Mouse (Mus musculus): ENCODE measurements around the gene Tnk2. TPM values are rescaled to one million over a fixed set of nuclear protein-coding genes. Genes with fewer than 3 reads are reported as not detected.

Gene Tnk2
- polyA plus RNA-seq, 1 experiment from 2014 or later: 6.7 TPM

GRCm38 (mm10) chr16:32650461-32650860 is 6.8 kb downstream of the Tnk2 start:
- H3K9me3 ChIP-seq (replicated peaks): no peaks in the 10 kb centered on the region
- no peak overlapping the region for H3K4me3 ChIP-seq
- peaks cover 30% of the 10 kb centered on the region for H3K4me1 ChIP-seq (replicated peaks)
- no peak for ATAC-seq (ENCODE audit: insufficient number of reproducible peaks, low FRiP score)
- no peak overlapping the region for H3K9ac ChIP-seq
- H3K27ac ChIP-seq (ENCODE audit: poor library complexity, severe bottlenecking): peak overlapping the region; percentile 29; the same call in 1 of the 2 replicates
- no peak overlapping the region for H3K4me2 ChIP-seq
- no peaks in the 10 kb centered on the region for H3K36me3 ChIP-seq
- no peaks in the 10 kb centered on the region for H3K27me3 ChIP-seq (replicated peaks)

DNA sequence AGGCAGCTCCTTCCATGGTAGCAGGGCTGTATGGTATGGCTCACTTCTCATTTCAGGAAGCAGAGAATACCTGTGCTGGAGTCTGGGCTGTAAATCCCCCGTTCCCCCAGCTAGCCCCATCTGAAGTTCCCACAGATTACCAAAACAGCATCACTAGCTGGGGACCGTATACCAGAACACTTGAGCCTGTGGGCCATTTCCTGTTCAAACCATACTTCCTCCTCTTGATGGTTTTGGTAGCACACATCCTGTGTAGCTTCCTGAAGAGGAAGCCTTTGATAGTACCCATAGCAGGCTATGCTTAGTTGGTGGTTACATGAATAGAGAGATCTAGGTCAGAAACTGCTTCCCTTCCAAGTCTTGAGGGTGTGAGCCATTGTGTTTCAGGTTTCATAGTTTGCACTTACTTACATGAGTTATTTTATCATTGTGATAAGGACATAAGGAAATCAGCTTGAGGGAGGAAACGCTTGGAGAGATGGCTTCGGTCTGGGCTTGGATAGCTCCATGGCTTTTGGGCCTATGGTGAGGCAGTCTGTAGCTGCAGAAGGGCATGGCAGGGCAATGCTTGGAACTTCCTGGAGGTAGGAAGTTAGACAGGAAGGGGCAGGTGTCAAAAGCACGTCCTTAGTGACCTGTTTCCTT is 7.4 kb downstream of the Tnk2 start:
- H3K27ac ChIP-seq (ENCODE audit: poor library complexity, severe bottlenecking): peak overlapping the region; percentile 29; the same call in 1 of the 2 replicates
- H3K9me3 ChIP-seq (replicated peaks): no peaks in the 10 kb centered on the region
- no peaks in the 10 kb centered on the region for H3K36me3 ChIP-seq
- no peaks in the 10 kb centered on the region for H3K27me3 ChIP-seq (replicated peaks)
- 0 out of 2 replicates have a peak, but pooled peaks have one; percentile 33 for ATAC-seq (ENCODE audit: insufficient number of reproducible peaks, low FRiP score)
- H3K9ac ChIP-seq: no peak overlapping the region
- 52% methylated on average over 5 of the region's 5 CpGs for WGBS
- H3K4me3 ChIP-seq: no peak overlapping the region
- H3K4me1 ChIP-seq (replicated peaks): peaks cover 25% of the 10 kb centered on the region
- no peak overlapping the region for H3K4me2 ChIP-seq

DNA sequence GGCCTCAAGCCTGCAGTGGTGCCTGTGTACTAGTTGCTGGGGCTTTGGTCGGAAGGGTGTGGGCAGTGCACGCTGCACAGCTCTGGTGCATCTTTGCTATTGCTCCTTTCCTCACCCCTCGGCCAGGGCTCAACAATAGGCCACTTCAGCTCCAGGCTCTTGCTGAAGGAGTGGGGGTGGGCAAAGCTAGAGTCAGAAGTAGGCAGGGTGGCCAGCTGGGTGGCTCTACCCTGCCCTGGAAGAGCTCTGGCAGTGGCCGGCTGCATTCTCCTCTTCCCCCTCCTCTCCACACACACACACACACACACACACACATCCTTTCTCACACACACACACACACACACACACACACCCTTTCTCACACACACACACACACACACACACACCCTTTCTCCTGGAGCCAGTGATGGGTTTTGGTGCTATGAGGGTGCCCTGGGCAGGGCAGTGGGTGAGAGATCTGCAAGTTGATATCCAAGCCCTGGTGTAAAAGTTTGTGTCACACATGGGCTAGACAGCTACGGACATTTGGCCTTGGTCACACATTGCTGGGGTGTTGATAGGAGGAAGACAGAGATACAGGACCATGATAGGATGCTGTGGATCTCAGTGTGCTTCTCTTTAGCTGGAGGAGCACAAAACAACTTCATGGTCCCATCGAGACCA is 10.5 kb downstream of the Tnk2 start:
- H3K27ac ChIP-seq (ENCODE audit: poor library complexity, severe bottlenecking): peak overlapping the region; percentile 24; the same call in 1 of the 2 replicates
- H3K4me1 ChIP-seq (replicated peaks): peaks cover 53% of the 10 kb centered on the region
- 66% methylated on average over 6 of the region's 6 CpGs for WGBS

GRCm38 (mm10) chr16:32655534-32655933 is 11.9 kb downstream of the Tnk2 start:
- no peak overlapping the region for H3K4me3 ChIP-seq
- H3K9me3 ChIP-seq (replicated peaks): no peaks in the 10 kb centered on the region
- 88% methylated on average over 4 of the region's 4 CpGs for WGBS
- no peak for ATAC-seq (ENCODE audit: insufficient number of reproducible peaks, low FRiP score)
- H3K36me3 ChIP-seq: no peaks in the 10 kb centered on the region
- H3K27me3 ChIP-seq (replicated peaks): no peaks in the 10 kb centered on the region
- H3K9ac ChIP-seq: no peak overlapping the region
- H3K4me2 ChIP-seq: no peak overlapping the region
- peaks cover 67% of the 10 kb centered on the region for H3K4me1 ChIP-seq (replicated peaks)
- no peak overlapping the region for H3K27ac ChIP-seq (ENCODE audit: poor library complexity, severe bottlenecking)

More for the DNA sequence above, 10.5 kb downstream of the Tnk2 start:
- Histone ChIP-seq H3K27me3 (replicated peaks) (no peaks in the 10 kb centered on the region), H3K4me3 (no peak overlapping the region), H3K9me3 (replicated peaks) (no peaks in the 10 kb centered on the region), H3K4me2 (no peak overlapping the region), H3K9ac (peak overlapping the region; percentile 21; the same call in 1 of the 2 replicates), H3K36me3 (no peaks in the 10 kb centered on the region)
- no peak for ATAC-seq (ENCODE audit: insufficient number of reproducible peaks, low FRiP score)

DNA sequence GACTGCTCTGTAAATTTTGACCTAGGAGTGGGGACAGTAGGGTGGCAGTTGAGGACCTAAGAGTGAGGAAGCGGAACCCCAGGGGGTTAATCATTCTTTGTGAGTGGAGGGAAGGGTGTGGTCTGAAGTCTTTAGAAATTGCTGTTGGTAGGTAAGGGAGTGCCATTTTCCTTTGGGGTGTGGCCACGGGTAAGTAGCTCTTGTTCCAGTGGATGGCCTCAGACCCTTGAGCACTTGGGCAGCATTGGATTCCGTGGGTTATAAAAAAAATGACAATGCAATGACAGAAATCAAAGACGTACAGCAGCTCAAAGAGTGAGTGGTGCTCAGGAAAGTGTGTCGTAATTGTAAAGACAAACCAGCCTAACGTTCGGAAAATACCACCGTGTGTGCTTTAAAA is 12.6 kb downstream of the Tnk2 start:
- 69% methylated on average over 8 of the region's 8 CpGs for WGBS
- Histone ChIP-seq H3K9me3 (replicated peaks) (no peaks in the 10 kb centered on the region), H3K4me2 (no peak overlapping the region), H3K4me3 (no peak overlapping the region), H3K36me3 (no peaks in the 10 kb centered on the region), H3K4me1 (replicated peaks) (peaks cover 70% of the 10 kb centered on the region), H3K27ac (ENCODE audit: poor library complexity, severe bottlenecking) (no peak overlapping the region), H3K27me3 (replicated peaks) (no peaks in the 10 kb centered on the region), H3K9ac (no peak overlapping the region)
- ATAC-seq (ENCODE audit: insufficient number of reproducible peaks, low FRiP score): no peak

- Histone ChIP-seq H3K9me3 (replicated peaks) (no peaks in the 10 kb centered on the region), H3K36me3 (no peaks in the 10 kb centered on the region), H3K4me2 (no peak overlapping the region), H3K4me3 (no peak overlapping the region), H3K27ac (ENCODE audit: poor library complexity, severe bottlenecking) (no peak overlapping the region), H3K9ac (no peak overlapping the region), H3K4me1 (replicated peaks) (peaks cover 72% of the 10 kb centered on the region), H3K27me3 (replicated peaks) (no peaks in the 10 kb centered on the region)
- WGBS: 58% methylated on average over 8 of the region's 8 CpGs
- 0 out of 2 replicates have a peak, but pooled peaks have one; percentile 19 for ATAC-seq (ENCODE audit: insufficient number of reproducible peaks, low FRiP score)
These were observed 13.1 kb downstream of the Tnk2 start for GRCm38 (mm10) chr16:32656794-32657193.

DNA sequence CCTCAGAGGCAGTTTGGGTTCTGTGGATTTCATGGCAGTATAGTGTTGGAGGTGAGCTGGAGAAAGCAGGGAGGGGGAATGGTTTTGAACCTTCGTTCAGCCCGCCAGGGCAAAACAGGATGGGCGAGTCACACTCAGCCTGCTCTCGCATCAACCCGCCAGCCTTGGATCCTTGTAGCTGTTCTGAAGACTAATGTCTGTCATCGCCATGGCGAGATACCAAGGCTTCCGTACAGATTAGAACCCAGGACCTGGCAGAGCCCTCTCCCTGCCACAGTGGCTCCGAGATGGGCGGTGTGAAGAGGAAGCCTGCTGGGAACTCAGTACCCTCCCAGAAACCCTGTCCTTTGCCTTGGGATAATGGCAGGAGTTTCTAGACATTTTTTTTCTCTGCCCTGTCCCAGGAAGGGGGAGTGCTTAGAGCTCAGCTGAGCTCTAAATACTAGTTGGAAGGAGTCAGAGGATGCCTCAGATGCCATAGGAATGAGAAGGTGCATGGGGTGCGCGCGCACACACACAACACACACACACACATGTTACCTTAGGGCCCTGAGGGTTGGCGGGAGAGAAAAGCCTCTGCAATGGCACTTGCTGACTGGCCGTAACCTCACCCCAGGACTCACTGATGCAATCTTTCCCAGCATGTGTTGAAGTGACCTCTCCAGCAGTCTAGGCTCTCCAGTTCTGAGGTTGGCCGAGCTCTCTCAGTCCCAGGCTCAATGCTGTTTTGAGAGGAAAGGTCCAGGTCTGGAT is 14.0 kb downstream of the Tnk2 start:
- Histone ChIP-seq H3K27ac (ENCODE audit: poor library complexity, severe bottlenecking) (no peak overlapping the region), H3K4me1 (replicated peaks) (peaks cover 77% of the 10 kb centered on the region)
- 72% methylated on average over 16 of the region's 16 CpGs for WGBS

GRCm38 (mm10) chr16:32658743-32659171 is 15.1 kb downstream of the Tnk2 start:
- Histone ChIP-seq H3K4me2 (peak overlapping the region; percentile 71), H3K9me3 (replicated peaks) (no peaks in the 10 kb centered on the region), H3K36me3 (no peaks in the 10 kb centered on the region), H3K27me3 (replicated peaks) (no peaks in the 10 kb centered on the region), H3K4me3 (peak overlapping the region; percentile 38), H3K4me1 (replicated peaks) (peaks cover 80% of the 10 kb centered on the region), H3K27ac (ENCODE audit: poor library complexity, severe bottlenecking) (no peak overlapping the region), H3K9ac (peak overlapping the region; percentile 58)
- WGBS: 3% methylated on average over 11 of the region's 21 CpGs
- 0 out of 2 replicates have a peak, but pooled peaks have one; percentile 8 for ATAC-seq (ENCODE audit: insufficient number of reproducible peaks, low FRiP score)

More for the DNA sequence above, 14.0 kb downstream of the Tnk2 start:
- Histone ChIP-seq H3K9ac (no peak overlapping the region), H3K27me3 (replicated peaks) (no peaks in the 10 kb centered on the region), H3K36me3 (no peaks in the 10 kb centered on the region), H3K4me3 (no peak overlapping the region), H3K4me2 (0 out of 2 replicates have a peak overlapping the region, but pooled peaks have one; percentile 71), H3K9me3 (replicated peaks) (no peaks in the 10 kb centered on the region)
- ATAC-seq (ENCODE audit: insufficient number of reproducible peaks, low FRiP score): no peak

DNA sequence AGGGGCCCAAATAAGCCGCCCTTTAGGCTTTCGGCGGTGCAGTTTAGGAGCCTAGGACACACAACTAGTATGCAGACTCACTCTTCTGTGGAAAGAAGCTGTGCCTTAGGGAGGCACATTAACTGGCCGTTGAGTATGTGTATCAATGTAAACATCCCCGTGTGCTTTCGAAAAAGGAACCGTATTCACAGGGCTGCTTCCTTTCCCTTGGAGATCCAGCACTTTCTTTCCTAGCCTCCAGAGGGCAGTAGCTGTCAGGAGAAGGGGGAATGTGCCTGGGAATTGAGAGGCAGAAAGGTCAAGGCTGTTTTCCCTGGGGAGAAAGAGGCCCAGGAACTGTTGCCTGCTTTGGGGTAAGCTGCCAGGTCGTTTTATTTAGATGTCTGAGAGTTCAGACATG is 15.7 kb downstream of the Tnk2 start:
- Histone ChIP-seq H3K4me1 (replicated peaks) (peaks cover 78% of the 10 kb centered on the region), H3K27ac (ENCODE audit: poor library complexity, severe bottlenecking) (no peak overlapping the region), H3K36me3 (peaks cover 3% of the 10 kb centered on the region; the same call in 1 of the 2 replicates), H3K9ac (peak overlapping the region; percentile 58; the same call in 1 of the 2 replicates), H3K4me2 (peak overlapping the region; percentile 71), H3K27me3 (replicated peaks) (no peaks in the 10 kb centered on the region), H3K4me3 (peak overlapping the region; percentile 38), H3K9me3 (replicated peaks) (no peaks in the 10 kb centered on the region)
- whole genome bisulfite sequencing: 8% methylated on average over 8 of the region's 8 CpGs
- no peak for ATAC-seq (ENCODE audit: insufficient number of reproducible peaks, low FRiP score)

GRCm38 (mm10) chr16:32660095-32660494 is 16.4 kb downstream of the Tnk2 start:
- no peaks in the 10 kb centered on the region for H3K27me3 ChIP-seq (replicated peaks)
- no peaks in the 10 kb centered on the region for H3K9me3 ChIP-seq (replicated peaks)
- H3K4me3 ChIP-seq: no peak overlapping the region
- no peak overlapping the region for H3K9ac ChIP-seq
- H3K4me1 ChIP-seq (replicated peaks): peaks cover 78% of the 10 kb centered on the region
- peak overlapping the region; percentile 31 for H3K27ac ChIP-seq (ENCODE audit: poor library complexity, severe bottlenecking)
- H3K36me3 ChIP-seq: peaks cover 3% of the 10 kb centered on the region; the same call in 1 of the 2 replicates
- no peak for ATAC-seq (ENCODE audit: insufficient number of reproducible peaks, low FRiP score)
- WGBS: 56% methylated on average over 1 of the region's 1 CpGs
- H3K4me2 ChIP-seq: no peak overlapping the region
